Mouse (Mus musculus): Measurements from ENCODE around the gene Klhl2. TPM values are rescaled to one million over a fixed set of nuclear protein-coding genes. Genes with fewer than 3 reads are reported as not detected.
A peak's percentile ranks its signal among the peaks of the same experiment; 100 is the strongest.

Klhl2 gene
- polyA plus RNA-seq, 1 experiment from 2014 or later, result 6.7 TPM

- ATAC-seq (ENCODE audit: low FRiP score, low TSS enrichment), result no peak
- Histone ChIP-seq H3K4me1 (ENCODE audit: insufficient read depth, low read length) (no peaks in the 10 kb centered on the region), H3K27ac (ENCODE audit: low read length) (no peak overlapping the region), H3K4me3 (ENCODE audit: low read length) (no peak overlapping the region), H3K27me3 (ENCODE audit: insufficient read depth, low read length) (no peaks in the 10 kb centered on the region), H3K36me3 (ENCODE audit: insufficient read depth, low read length) (no peaks in the 10 kb centered on the region), H3K9ac (replicated peaks; ENCODE audit: low read length) (no peak overlapping the region), H3K9me3 (ENCODE audit: low read length) (no peaks in the 10 kb centered on the region), H3K4me2 (replicated peaks; ENCODE audit: low read depth, low read length) (no peak overlapping the region)
- 83% methylated on average over 5 of the region's 5 CpGs for WGBS
Observed at GRCm38 (mm10) chr8:64784235-64784634, 65.6 kb downstream of the Klhl2 start.

- Histone ChIP-seq H3K36me3 (ENCODE audit: insufficient read depth, low read length) (0 out of 2 replicates have a peak, but pooled peaks cover 3% of the 10 kb centered on the region), H3K27me3 (ENCODE audit: insufficient read depth, low read length) (no peaks in the 10 kb centered on the region), H3K27ac (ENCODE audit: low read length) (no peak overlapping the region), H3K9ac (replicated peaks; ENCODE audit: low read length) (no peak overlapping the region), H3K4me2 (replicated peaks; ENCODE audit: low read depth, low read length) (no peak overlapping the region), H3K4me1 (ENCODE audit: insufficient read depth, low read length) (no peaks in the 10 kb centered on the region), H3K4me3 (ENCODE audit: low read length) (no peak overlapping the region), H3K9me3 (ENCODE audit: low read length) (no peaks in the 10 kb centered on the region)
- WGBS, result 85% methylated on average over 6 of the region's 6 CpGs
- no peak for ATAC-seq (ENCODE audit: low FRiP score, low TSS enrichment)
Observed at GRCm38 (mm10) chr8:64781947-64782346, 67.9 kb downstream of the Klhl2 start.

DNA sequence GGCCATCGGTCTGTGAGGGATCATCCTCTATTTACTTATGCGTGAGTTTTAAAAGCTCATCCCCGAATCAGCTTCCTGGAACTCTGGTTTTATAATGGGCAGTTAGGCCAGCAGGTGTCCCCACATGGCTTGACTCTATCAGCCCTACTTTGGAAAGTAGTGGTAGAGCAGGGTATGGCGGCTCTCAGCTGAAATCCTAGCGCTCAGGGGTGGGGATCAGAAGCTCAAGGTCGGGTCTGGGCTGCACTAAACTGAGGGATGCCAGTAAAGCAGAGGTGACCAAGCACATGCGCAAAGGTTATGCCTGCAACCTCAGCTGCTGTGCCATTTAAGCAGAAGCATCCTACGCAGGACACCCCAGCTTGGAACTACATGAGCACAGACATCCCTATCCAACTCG, 71.9 kb downstream of the Klhl2 start:
- peak; percentile 70 for ATAC-seq (ENCODE audit: low FRiP score, low TSS enrichment)
- Histone ChIP-seq H3K9ac (replicated peaks; ENCODE audit: low read length) (no peak overlapping the region), H3K27me3 (ENCODE audit: insufficient read depth, low read length) (no peaks in the 10 kb centered on the region)

DNA sequence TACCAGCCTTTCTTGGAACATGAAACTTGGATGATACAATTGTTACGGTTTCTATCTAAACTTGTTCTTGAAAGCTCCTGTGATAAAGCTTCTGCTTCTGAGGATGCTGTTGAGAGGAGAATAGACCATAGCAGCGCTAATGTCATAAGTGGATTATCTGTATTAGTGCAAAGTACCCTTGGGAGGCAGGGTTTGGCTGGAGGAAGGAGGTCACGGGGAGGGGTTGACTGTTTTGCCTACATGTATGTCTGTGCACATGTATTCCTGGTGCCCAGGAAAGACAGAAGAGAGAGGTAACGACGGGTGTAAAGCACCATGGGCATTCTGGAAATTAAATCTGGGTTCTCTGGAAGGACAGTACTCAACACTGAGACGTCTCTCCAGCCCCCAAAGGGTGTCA, 75.7 kb downstream of the Klhl2 start:
- no peaks in the 10 kb centered on the region for H3K4me1 ChIP-seq (ENCODE audit: insufficient read depth, low read length)
- no peaks in the 10 kb centered on the region for H3K27me3 ChIP-seq (ENCODE audit: insufficient read depth, low read length)
- H3K9me3 ChIP-seq (ENCODE audit: low read length), result no peaks in the 10 kb centered on the region
- no peak overlapping the region for H3K9ac ChIP-seq (replicated peaks; ENCODE audit: low read length)
- 95% methylated on average over 6 of the region's 6 CpGs for WGBS
- no peak overlapping the region for H3K4me2 ChIP-seq (replicated peaks; ENCODE audit: low read depth, low read length)
- H3K27ac ChIP-seq (ENCODE audit: low read length), result no peak overlapping the region
- H3K36me3 ChIP-seq (ENCODE audit: insufficient read depth, low read length), result 0 out of 2 replicates have a peak, but pooled peaks cover 6% of the 10 kb centered on the region
- no peak overlapping the region for H3K4me3 ChIP-seq (ENCODE audit: low read length)
- no peak for ATAC-seq (ENCODE audit: low FRiP score, low TSS enrichment)

More for the DNA sequence above, 71.9 kb downstream of the Klhl2 start:
- Histone ChIP-seq H3K4me1 (ENCODE audit: insufficient read depth, low read length) (no peaks in the 10 kb centered on the region), H3K36me3 (ENCODE audit: insufficient read depth, low read length) (0 out of 2 replicates have a peak, but pooled peaks cover 3% of the 10 kb centered on the region), H3K27ac (ENCODE audit: low read length) (no peak overlapping the region), H3K9me3 (ENCODE audit: low read length) (no peaks in the 10 kb centered on the region), H3K4me2 (replicated peaks; ENCODE audit: low read depth, low read length) (no peak overlapping the region), H3K4me3 (ENCODE audit: low read length) (no peak overlapping the region)
- WGBS, result 66% methylated on average over 9 of the region's 9 CpGs

DNA sequence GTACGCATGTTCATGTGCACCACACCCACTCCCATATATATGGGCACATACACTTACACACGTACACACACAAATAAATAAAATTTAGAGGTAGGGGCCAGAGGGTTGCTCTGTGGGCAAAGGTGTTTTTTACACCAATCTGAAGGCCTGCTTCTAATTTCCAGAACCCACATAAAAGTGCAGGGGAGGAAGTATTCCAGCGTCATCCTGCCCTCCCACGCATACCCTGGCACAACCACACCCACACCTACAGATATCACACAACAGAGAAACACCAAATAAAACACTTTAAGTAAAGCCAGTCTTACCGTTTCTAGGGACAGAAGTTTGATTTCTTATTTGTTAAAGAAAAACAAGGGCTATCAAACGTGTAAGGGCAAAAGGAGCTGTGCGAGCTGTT, 79.0 kb downstream of the Klhl2 start:
- ATAC-seq (ENCODE audit: low FRiP score, low TSS enrichment), result no peak
- 72% methylated on average over 7 of the region's 7 CpGs for WGBS
- H3K9me3 ChIP-seq (ENCODE audit: low read length), result no peaks in the 10 kb centered on the region

GRCm38 (mm10) chr8:64769586-64769985, 80.2 kb downstream of the Klhl2 start:
- WGBS, result 78% methylated on average over 7 of the region's 7 CpGs
- no peaks in the 10 kb centered on the region for H3K4me1 ChIP-seq (ENCODE audit: insufficient read depth, low read length)
- 0 out of 2 replicates have a peak, but pooled peaks cover 3% of the 10 kb centered on the region for H3K36me3 ChIP-seq (ENCODE audit: insufficient read depth, low read length)
- ATAC-seq (ENCODE audit: low FRiP score, low TSS enrichment), result no peak
- H3K27me3 ChIP-seq (ENCODE audit: insufficient read depth, low read length), result no peaks in the 10 kb centered on the region
- H3K4me3 ChIP-seq (ENCODE audit: low read length), result no peak overlapping the region
- H3K27ac ChIP-seq (ENCODE audit: low read length), result no peak overlapping the region
- no peak overlapping the region for H3K4me2 ChIP-seq (replicated peaks; ENCODE audit: low read depth, low read length)
- H3K9me3 ChIP-seq (ENCODE audit: low read length), result no peaks in the 10 kb centered on the region
- no peak overlapping the region for H3K9ac ChIP-seq (replicated peaks; ENCODE audit: low read length)

More for the DNA sequence above, 79.0 kb downstream of the Klhl2 start:
- H3K4me3 ChIP-seq (ENCODE audit: low read length), result no peak overlapping the region
- no peaks in the 10 kb centered on the region for H3K27me3 ChIP-seq (ENCODE audit: insufficient read depth, low read length)
- H3K4me2 ChIP-seq (replicated peaks; ENCODE audit: low read depth, low read length), result no peak overlapping the region
- H3K4me1 ChIP-seq (ENCODE audit: insufficient read depth, low read length), result no peaks in the 10 kb centered on the region
- no peak overlapping the region for H3K27ac ChIP-seq (ENCODE audit: low read length)
- H3K9ac ChIP-seq (replicated peaks; ENCODE audit: low read length), result no peak overlapping the region
- H3K36me3 ChIP-seq (ENCODE audit: insufficient read depth, low read length), result 0 out of 2 replicates have a peak, but pooled peaks cover 3% of the 10 kb centered on the region

GRCm38 (mm10) chr8:64768645-64769044, 81.2 kb downstream of the Klhl2 start:
- Histone ChIP-seq H3K4me3 (ENCODE audit: low read length) (no peak overlapping the region), H3K4me2 (replicated peaks; ENCODE audit: low read depth, low read length) (no peak overlapping the region), H3K36me3 (ENCODE audit: insufficient read depth, low read length) (peaks cover 5% of the 10 kb centered on the region; the same call in 1 of the 2 replicates), H3K27me3 (ENCODE audit: insufficient read depth, low read length) (no peaks in the 10 kb centered on the region), H3K9ac (replicated peaks; ENCODE audit: low read length) (no peak overlapping the region), H3K9me3 (ENCODE audit: low read length) (no peaks in the 10 kb centered on the region), H3K4me1 (ENCODE audit: insufficient read depth, low read length) (no peaks in the 10 kb centered on the region), H3K27ac (ENCODE audit: low read length) (no peak overlapping the region)
- WGBS, result 92% methylated on average over 9 of the region's 9 CpGs
- no peak for ATAC-seq (ENCODE audit: low FRiP score, low TSS enrichment)

DNA sequence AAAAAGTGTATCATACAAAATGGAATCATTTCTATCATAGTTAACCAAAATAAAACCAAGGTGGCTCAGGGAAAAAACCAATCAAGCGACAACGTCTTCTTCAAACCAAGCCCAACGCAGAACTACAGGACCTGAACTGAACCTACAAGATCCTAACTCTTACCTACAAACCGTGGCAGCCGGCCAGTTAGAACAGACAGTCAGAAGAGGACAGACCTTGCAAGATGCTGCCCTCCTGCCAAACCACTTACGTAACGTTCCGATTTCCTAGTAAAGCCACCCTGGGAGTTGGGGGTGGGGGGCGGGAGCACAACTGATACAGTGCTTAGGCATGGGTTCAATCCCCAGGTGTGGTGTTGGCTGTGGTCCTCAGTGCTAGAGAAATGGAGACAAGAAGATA, 82.8 kb downstream of the Klhl2 start:
- H3K4me3 ChIP-seq (ENCODE audit: low read length), result no peak overlapping the region
- H3K4me1 ChIP-seq (ENCODE audit: insufficient read depth, low read length), result no peaks in the 10 kb centered on the region
- 93% methylated on average over 9 of the region's 9 CpGs for WGBS
- no peaks in the 10 kb centered on the region for H3K27me3 ChIP-seq (ENCODE audit: insufficient read depth, low read length)
- no peak overlapping the region for H3K4me2 ChIP-seq (replicated peaks; ENCODE audit: low read depth, low read length)
- no peak overlapping the region for H3K27ac ChIP-seq (ENCODE audit: low read length)
- H3K9me3 ChIP-seq (ENCODE audit: low read length), result no peaks in the 10 kb centered on the region
- H3K36me3 ChIP-seq (ENCODE audit: insufficient read depth, low read length), result peaks cover 6% of the 10 kb centered on the region; the same call in 1 of the 2 replicates
- no peak overlapping the region for H3K9ac ChIP-seq (replicated peaks; ENCODE audit: low read length)
- ATAC-seq (ENCODE audit: low FRiP score, low TSS enrichment), result no peak

- Histone ChIP-seq H3K4me3 (ENCODE audit: low read length) (no peak overlapping the region), H3K36me3 (ENCODE audit: insufficient read depth, low read length) (peaks cover 3% of the 10 kb centered on the region; the same call in 1 of the 2 replicates), H3K27ac (ENCODE audit: low read length) (no peak overlapping the region), H3K4me1 (ENCODE audit: insufficient read depth, low read length) (no peaks in the 10 kb centered on the region), H3K27me3 (ENCODE audit: insufficient read depth, low read length) (no peaks in the 10 kb centered on the region), H3K4me2 (replicated peaks; ENCODE audit: low read depth, low read length) (no peak overlapping the region), H3K9me3 (ENCODE audit: low read length) (no peaks in the 10 kb centered on the region), H3K9ac (replicated peaks; ENCODE audit: low read length) (no peak overlapping the region)
- 65% methylated on average over 9 of the region's 9 CpGs for WGBS
- no peak for ATAC-seq (ENCODE audit: low FRiP score, low TSS enrichment)
Observed at GRCm38 (mm10) chr8:64764075-64764474, 85.7 kb downstream of the Klhl2 start.

GRCm38 (mm10) chr8:64762751-64763150, 87.1 kb downstream of the Klhl2 start:
- H3K4me1 ChIP-seq (ENCODE audit: insufficient read depth, low read length), result no peaks in the 10 kb centered on the region
- H3K27me3 ChIP-seq (ENCODE audit: insufficient read depth, low read length), result no peaks in the 10 kb centered on the region
- H3K27ac ChIP-seq (ENCODE audit: low read length), result no peak overlapping the region
- H3K9me3 ChIP-seq (ENCODE audit: low read length), result no peaks in the 10 kb centered on the region
- H3K4me2 ChIP-seq (replicated peaks; ENCODE audit: low read depth, low read length), result no peak overlapping the region
- peaks cover 9% of the 10 kb centered on the region for H3K36me3 ChIP-seq (ENCODE audit: insufficient read depth, low read length)
- no peak overlapping the region for H3K4me3 ChIP-seq (ENCODE audit: low read length)
- no peak for ATAC-seq (ENCODE audit: low FRiP score, low TSS enrichment)
- H3K9ac ChIP-seq (replicated peaks; ENCODE audit: low read length), result no peak overlapping the region
- 77% methylated on average over 1 of the region's 1 CpGs for WGBS

Measured in kidney, embryonic 16.5 days (tissue).